Mouse (Mus musculus) cerebellum, adult 2 months (tissue): ENCODE measurements at regions not wholly inside any gene's neighbourhood (a gene's known extent, or its start where the extent isn't known, plus 50 kb on each side); places are given as distances from the start of the nearest gene placed in this dataset.

Experiments used
- CTCF ChIP-seq: fragments of 200-500 bp; IDR thresholded peaks from 2 replicates; pipeline ENCODE4 v1.5.1; 2011; ENCODE audit warnings: low read depth, mild to moderate bottlenecking, control low read depth, low read length, moderate library complexity, borderline replicate concordance; ENCODE audit not compliant: insufficient read depth
- POLR2A ChIP-seq: fragments of 200-500 bp; IDR thresholded peaks from 2 replicates; pipeline ENCODE4 v1.6.1; 2011; ENCODE audit warnings: low read length, control low read depth, borderline replicate concordance; ENCODE audit not compliant: insufficient read depth

- TF ChIP-seq POLR2A (no peak), CTCF (no peak)
Observed at GRCm38 (mm10) chr10:119027241-119027901, 157.4 kb upstream of the Dyrk2 start.
